Mouse (Mus musculus) megakaryocyte, adult 5-6 weeks (primary cell): ENCODE measurements around the gene Rxylt1. TPM values are rescaled to one million over a fixed set of nuclear protein-coding genes. Genes with fewer than 3 reads are reported as not detected.

Experiments
- ATAC-seq: 2 replicates; pipeline ENCODE4 v1.8.0; 2016; ENCODE audit warnings: mild to moderate bottlenecking, inconsistent platforms; ENCODE audit not compliant: poor library complexity, severe bottlenecking
- total RNA-seq, 2 experiments: library from RNA; stranded (forward) in 1 of 2; stranded (reverse) in 1 of 2; fragments of 153-499, 151-499 nt in 1 of 2; fragments of 221-1000, 200-1000 nt in 1 of 2; gene quantifications; 2 replicates each; pipeline versions ENCODE4 v1.2.3 to v1.2.4; 2015 to 2017

The Rxylt1 gene
- total RNA-seq (2015) (19.9 and 24.9 TPM in 2 replicates), total RNA-seq (2017) (19.4 and 43.1 TPM in 2 replicates)

DNA sequence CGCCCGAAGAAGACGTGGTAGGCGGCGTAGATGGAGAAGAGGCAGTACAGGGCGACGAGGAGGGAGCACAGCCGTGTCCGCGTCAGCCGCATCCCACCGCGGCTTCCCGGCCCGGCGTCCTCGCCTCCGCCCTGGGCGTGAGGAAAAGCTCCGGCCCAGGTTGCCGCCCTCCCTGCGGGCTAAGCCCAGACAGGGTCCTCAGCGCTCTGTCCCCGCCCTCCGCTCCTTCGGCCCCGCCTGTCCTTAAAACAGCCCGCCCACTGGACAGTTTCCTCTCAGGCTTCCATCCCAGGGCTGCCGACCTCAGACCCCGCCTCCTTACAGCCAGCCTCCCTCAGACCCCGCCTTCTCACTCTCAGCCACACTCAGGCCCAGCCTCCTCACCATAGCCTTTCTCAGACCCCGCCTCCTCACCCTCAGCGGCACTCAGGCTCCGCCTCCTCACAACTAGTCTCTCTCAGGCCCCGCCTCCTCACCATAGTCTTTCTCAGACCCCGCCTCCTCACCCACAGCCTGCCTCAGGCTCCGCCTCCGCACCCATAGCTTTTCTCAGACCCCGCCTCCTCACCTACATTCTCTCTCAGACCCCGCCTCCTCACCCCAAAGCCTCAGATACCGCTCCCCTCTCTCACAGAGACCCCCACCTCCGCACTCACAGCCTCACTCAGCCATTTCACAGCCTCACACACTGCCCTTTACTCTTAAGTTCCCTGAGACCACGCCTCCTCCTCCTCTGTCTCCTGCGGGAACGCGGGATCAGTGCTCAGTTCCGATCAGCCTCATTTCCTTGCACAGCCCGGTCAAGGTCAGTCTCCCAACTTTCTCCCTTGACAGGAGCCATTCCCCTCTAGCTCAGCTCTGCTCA, at the start of gene Rxylt1:
Rxylt1 (minus strand) TSS at position 392 of the 865 bp plus-strand sequence.
- ATAC-seq = peak; percentile 86

DNA sequence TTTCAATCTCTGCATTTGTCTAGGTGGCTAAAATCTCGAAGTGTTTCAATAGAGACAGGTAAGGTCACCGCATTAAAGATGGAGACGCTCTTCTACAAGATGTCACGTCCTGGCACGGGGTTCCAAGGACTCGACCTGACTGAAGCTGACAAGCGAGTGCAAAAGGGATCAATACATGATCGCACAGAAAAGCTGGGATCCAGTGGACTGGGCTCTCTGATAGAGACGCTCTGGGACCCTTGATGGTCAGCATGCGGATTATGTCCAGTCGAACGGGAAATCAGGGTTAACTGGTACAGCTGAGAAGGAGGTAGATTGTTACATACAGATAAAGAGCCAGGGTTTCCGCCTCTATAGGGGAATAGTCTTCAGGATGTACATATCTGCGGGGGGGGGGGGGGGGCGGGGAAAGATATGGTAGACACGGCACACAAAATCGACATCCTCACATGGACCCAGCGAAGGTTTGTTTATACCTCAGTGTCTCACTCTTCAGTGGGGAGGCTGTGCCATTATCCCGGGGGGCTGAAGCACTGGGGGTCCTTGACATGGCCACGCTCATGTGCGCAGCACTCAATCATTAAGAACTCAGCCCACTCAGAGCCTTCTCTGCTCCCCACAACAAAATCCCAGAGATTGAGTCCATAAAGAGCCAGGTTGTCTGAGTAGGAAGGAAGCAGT, 24.3 kb upstream of the Rxylt1 start:
- no peak for ATAC-seq

DNA sequence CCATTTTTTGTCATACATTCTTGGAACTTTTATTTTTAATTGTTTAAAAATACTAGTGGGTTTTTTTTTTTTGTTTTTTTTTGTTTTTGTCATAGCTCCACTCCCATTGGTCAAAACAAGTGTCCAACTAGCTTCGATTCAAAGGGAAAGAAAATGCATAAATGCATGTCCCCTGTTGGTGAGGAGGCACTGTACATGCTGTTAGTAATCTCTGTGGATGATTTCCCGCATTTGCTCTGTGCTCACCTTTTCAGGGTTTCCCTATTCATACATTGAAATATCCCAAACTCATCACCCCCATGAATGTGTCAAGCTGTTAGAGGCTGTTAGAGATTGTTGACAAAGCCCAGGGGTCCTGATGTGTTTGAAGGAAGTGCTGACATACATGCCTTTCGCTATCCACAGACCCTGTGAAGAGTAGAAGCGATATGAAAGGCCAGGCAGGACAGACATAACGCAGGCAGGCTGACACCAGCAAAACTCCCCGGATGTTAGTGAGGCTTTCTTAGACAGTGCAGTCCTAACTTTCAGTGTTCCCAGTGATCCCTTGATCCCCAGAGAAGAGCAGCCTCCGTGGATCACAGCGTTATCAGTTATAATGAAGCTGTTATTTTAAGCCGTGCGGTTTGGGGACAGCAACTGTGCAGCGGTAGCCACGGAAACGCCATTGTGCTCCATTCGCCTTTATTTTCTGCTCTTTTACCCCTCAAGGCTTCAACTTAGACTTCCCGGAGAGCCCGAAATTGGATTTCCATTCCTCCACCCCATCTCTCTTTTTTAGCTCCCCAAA, 23.5 kb upstream of the Rxylt1 start:
- no peak for ATAC-seq

DNA sequence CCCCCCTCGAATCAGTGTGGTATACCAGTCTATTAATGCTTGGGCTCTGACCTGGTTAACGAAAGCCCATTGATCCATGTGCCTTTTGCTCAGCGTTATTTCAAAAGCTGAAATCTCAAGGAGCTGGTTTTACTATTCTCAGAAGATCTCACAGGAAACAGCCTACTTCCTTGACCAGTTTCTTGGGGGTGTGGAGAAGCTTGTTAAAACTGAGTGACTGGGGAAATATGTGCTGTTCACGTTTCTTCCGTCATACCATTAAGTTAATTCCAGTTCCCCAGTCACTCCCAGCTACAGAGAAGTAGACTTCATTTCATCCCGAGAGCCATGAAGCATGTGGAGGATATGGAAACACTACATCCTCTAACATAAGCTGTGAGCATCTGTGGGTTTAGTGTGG, 22.3 kb upstream of the Rxylt1 start:
- ATAC-seq = no peak

DNA sequence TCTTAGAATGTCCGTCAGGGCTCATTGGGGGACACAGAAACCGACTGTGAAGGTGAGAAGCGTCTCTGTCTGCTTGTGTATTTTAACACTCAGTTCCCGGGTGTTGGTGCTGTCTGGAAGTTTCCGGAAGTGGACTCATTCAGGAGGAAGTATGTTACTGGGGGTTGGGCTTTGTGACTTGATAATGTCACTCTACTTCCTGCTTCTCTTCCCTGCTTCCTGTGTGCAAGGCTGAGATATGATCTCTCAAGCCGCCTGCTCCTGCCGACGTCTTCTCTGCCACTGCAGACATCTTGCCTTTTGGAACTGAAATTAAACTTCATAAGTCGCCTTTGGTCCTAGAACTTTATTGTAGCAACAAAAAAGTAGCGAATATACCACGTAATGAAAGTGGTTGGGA, 19.5 kb upstream of the Rxylt1 start:
- ATAC-seq = peak; percentile 99

DNA sequence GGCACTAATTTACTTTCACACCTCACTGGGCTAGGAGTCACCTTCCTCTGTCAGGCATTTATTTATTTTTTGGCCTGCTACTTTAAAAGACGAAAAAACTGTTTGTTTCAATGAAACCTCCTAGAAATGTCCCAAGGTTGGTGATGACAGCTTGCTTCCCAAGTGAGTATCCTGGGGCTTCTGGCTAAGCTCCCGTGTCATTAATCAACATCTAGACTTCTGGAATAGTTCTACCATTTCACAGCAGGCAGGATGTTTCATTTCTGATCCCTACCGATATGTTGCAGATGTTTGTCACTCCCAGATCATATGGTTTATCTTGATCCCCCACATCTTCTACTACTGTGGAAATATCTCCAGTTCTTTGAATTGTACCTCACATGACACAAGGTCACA, 9.5 kb upstream of the Rxylt1 start:
- no peak for ATAC-seq

DNA sequence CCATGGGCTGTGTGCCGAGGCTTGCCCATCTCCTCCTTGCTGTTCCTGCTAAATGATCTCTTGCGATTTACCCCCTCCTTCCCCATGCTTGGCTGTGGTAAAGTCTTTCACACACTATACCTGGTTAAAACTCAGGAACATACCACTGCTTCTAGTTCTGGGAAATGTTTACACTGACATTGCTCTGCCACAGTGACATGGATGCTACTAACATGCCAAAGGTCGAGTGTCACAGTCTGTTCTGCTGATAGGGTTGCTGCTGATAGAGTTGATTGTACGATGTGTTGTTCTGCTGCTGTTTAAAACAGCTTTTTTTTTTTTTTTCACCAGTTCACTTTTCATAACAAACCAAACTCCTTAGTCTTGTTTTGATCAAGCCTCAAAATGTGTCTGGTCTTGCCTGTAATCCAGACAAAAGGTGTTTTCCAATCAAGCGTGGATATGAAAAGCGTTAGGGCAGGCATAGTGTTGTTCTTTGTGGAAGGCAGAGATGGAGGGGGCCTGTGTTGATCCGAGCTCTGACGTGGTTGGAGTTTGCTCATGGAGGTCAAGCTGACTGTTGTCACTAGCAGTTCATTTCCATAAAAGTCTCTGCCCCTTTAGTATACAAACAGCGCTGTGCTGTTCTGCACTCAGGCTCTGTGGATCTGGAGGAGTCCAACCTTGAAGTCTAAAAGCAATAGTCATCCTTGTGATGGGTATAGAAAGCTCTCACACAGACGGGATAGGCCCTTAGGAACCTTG, 8.9 kb upstream of the Rxylt1 start:
- ATAC-seq = no peak

DNA sequence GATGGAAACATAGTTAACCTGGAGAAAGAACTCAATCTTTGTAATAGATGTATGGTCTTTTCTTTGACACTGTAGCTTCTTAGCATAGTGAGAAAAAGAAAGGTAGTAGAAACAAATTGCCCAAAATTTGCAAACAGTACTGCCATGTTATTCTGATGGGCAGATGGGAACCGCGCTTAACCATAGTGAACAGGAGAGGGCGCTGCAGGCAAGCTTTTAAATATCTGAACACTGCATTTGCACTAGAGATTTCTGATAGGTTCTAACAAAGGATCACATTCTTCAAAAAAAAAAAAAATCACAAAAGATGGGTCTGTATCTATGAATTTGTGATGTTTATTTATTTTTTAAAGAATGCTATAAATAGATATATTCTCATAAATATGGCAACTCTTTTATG, 8.2 kb upstream of the Rxylt1 start:
- peak; percentile 87 for ATAC-seq

DNA sequence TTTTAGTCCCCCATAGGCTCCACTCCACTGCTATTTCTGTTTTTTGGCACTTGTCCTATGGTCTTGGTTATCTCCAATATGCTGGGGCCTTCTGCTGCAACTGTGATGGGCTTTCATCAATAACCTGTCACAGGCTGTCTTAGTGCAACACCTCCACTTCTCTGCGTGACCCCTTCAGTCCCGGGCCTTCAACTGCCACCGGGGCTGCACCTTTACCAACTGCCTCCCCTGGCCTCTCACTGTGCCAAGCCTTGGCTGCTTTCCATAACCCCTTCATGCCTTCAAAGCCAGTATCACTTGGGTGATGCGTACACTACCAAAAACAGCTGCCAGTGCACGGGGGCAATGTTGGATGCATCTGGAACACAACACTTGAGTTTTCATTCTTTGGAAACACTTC, 5.5 kb upstream of the Rxylt1 start:
- no peak for ATAC-seq

DNA sequence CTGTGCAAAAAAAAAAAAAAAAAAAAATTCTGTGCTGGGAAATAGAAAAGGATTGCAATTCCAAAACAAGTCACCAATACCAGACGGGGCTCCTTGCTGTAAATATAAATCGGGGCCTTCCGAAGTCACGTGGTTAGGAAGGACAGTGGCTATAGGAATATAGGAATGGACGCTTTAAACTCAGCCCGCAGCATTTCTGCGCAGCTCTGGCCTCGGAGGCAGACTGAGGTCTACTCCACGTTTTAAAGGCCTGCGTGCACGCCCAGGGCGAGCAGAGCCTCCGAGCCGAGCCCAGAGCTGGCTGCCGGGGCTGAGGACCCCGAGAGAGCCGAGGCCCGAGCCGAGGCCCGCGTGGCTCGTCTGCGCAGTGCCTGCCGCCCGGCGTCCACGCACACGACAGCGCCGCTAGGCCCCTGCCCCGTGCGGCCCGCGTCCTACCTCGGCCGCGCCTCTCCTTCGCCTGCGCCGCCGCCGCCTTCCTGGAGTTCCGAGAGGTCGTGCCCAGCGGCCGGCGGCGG, 650 bp downstream of the Rxylt1 start:
- no peak; the same call in 1 of the 2 replicates for ATAC-seq

DNA sequence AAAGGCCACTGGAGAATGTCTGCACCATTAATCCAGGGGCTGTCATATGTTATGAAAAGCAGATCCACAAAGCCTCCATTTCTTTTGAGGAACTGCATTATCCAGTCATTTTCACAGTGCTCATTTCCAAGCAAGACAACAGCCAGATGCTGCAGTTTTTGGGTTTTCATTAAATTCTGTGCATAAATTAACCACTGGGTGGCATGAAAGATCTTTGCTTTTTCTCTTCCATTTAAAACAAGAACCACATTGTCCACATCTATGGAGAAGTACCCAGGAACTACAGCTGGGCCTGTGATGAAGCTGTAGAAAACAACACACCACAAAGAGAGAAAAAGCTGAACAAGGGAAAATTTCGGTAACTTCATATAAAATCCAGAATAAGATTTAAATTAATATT, 6.7 kb downstream of the Rxylt1 start:
- ATAC-seq = no peak

DNA sequence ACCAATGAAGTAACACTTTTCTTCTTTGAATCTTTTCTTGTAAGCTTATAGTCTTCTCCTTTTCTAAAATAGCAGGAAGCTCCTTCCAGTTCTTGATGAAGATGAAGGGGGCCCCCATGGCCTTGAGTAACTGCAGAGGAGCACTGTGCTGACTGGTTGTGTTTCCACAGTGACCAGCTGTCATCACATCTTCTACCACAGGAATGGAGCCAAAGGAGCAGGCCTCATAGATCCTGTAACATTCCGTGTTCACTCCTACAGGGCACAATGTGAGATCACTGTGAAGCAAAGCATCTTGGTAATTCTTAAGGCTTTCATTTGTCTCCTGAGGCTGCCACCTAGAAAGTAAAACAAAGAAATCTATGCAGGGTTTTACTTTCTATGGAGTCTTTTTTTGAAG, 15.8 kb downstream of the Rxylt1 start:
- ATAC-seq = no peak

DNA sequence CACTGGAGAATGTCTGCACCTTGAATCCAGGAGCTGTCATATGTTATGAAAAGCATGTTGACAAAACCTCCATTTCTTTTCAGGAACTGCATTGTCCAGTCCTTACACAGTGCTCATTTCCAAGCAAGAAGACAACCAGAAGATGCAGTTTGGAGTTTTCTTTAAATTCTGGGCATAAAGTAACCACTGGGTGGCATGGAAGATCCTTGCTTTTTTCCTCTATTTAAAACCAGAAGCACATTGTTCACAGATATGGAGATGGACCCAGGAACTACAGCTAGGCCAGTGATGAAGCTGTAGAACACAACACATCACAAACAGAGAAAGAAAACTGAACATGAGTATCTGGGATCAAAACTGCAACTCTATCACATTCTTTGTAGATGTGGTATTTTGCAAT, 28.0 kb downstream of the Rxylt1 start:
- no peak for ATAC-seq

DNA sequence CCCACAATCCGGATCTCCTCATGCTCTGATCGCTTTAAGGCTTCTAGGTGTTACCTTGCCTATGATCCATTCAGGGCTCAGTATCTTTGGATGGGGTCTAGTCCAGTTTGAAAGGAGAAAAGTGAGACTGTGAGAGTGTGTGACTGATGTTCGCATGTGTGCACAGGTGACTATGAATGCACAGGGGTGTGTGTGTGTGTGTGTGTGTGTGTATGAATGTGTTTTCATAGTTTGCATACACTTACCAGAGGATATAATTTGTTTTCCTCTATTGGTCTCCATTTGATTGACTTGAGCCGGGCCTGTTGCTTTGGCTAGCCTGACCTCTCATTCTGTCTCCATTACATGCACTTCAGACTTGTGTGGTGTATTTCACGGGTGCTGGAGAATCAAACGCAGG, 41.3 kb downstream of the Rxylt1 start:
- no peak for ATAC-seq

DNA sequence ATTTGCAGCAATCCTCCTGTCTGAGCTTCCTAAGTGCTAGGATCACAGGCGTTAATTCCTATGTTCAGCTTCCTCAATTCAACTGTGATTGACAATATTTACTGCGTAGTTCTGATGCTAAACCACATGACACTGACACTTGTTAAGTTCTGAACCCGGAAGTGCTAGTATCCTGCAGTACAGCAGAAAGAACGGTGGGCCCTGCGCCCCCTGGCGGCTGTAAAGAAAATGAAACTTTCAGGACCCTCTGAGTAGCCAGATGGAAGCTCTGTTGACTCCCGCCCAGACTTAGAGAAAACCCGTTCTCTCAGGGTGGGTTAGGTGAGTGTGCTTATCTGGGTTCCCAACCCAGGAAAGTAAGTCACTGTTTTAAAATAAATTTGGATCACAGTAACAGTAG, 42.6 kb downstream of the Rxylt1 start:
- ATAC-seq = peak; percentile 78

DNA sequence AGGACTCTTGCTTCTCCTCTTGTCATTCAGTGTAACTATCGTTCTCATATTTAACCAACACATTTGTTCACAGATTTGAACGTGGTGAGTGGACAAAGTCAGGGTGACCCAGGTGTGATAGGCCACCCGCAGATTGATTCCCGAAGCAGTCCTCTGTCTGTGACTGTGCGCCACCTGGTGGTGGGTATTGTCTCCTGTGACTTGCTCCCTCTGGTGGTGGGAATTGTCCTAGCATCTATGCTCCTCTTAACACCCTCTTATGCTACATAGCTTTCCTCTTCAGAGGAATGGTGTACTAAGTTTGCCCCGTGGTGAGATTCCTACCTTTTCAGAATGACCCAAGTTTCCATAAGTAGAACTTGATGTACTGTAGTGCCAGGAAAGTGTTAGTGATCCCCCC, 45.3 kb downstream of the Rxylt1 start:
- peak; percentile 80 for ATAC-seq

DNA sequence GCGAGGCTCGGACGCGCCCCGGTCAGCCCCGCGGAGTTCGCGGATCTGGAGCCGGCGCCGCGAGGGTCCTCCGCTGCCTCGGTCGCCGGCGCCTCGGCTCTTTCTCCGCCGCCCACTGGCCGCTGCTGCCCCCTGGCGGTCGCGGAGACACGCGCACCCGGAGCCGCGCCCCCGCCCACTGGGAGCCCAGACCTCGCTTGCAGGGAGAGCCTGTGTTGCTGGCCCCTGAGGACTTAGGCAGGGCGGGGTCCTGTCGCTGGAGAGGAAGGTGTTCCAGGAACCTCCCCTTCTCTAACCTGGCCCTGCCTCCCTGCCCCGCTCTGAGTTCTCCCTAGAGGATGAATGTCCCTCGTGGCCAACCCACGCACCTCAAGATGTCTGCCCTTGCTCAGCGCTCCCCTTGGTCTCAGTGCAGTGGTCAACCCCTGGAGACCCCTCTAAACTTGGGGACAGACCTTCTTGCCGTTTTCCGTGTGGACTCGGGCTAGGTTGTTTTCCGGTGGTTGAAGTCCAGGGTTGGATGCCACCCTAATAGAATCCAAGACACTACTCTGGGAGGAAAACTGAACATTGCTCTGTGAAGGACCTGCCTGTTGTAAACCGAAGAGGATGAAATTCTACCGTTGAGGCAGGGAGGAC, 49.3 kb downstream of the Rxylt1 start:
- peak; percentile 81 for ATAC-seq

DNA sequence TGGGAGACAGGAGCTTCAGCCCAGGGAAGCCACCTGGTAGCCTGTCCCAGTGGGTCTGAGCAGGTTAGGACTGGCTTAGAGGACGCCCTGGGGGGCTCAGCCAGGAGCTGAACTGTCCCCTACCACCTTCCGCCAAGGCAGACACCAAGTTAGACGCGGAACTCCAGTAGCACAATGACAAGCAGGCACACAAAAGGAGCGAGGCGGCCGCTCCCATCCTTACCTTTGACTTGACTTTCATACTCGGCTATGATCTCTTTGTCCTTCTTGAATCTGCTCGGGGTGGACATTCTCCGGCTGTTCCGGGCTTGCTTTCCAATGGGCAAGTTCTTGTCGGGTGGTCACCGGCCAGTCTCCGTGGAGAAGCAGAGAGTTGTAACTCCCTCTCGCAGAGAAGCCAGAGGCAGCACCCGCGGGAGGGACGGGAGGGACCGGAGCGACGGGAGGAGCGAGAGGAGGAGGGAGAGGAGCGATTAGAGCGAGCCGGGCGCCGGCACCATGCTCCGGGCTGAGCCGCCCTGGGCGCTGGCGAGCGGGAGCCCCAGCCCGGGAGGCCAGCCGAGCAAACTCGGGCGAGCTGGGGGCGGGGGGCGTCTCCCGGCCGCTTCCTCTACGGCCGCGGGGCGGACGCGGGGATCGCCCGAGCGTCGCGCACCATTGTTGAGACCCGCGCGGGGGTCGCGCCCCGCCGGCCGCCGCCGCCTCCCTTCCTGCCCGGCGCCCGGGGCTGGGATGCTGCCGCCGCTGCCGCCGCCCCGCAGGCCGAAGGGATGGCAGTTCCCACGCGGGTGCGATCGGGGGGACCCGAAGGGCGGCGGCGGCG, 50.1 kb downstream of the Rxylt1 start, which contains the start of gene Srgap1:
Srgap1 (minus strand) TSS at position 412 of the 823 bp plus-strand sequence.
- peak; percentile 20 for ATAC-seq

DNA sequence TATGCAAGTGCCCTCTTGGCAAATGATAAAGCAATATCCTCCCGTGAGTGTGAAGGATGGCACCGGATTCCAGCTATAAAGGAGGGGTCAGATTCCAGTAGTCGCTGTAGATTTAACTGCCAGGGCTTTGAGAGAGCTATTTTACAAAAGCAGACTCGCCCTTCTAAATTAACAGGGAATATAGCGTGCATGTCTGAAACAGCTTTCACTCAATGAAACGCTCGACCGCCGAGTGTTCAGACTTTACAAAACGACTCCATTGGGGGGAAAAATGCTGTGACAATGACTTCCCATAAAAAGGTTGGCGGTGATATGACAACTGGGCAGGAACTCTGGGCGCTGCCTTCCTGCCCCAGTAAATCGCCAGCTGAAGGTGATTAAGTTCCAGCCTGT, 50.7 kb downstream of the Rxylt1 start:
- ATAC-seq = no peak
